1 mouse cellular context compared by ENCODE assay signal in the genomic region with DNA sequence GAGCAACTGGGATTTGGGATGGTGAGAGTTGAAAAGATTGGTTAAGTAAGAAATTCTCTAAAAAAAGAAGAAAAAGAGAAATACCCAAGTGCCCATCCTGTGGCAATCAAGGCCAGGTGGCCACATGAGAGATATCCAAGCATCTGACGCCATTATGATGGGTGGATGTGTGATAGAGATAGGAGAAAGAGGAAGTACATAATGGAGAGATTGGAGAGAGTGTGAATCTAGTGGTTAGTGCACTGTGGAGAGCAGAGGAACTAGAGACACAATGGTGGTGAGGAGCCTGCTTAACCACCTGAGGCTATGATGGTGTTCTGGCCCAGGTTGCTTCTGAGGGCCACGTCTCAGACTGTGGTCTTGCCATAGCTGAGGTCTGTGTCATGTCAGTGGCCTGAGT.
TF ChIP-seq lines count a peak whose summit lies in the region.

No protein-coding gene starts in this region.

TF ChIP-seq in MEL, 35 proteins besides CTCF, POLR2A, EP300 and RAD21 (continued from another document):
- no peak for TF ChIP-seq MYB (IDR thresholded peaks at IDR 0.05; ENCODE audit: low read depth, low read length)
- no peak for TF ChIP-seq JUND (IDR thresholded peaks at IDR 0.05; ENCODE audit: low read depth, low read length)
- peak; percentile 93 for TF ChIP-seq RCOR1 (IDR thresholded peaks at IDR 0.05; ENCODE audit: low read depth, low read length)
- TF ChIP-seq NELFE (IDR thresholded peaks at IDR 0.05; ENCODE audit: low read depth, low read length) = no peak
- TF ChIP-seq USF2 (IDR thresholded peaks at IDR 0.05; ENCODE audit: borderline replicate concordance in 1 of 2, insufficient read depth in 1 of 2, low read depth in 1 of 2, low read length in 2 of 2) = no peak
